Mouse (Mus musculus): ENCODE measurements around the gene Ctbp2.
A peak's percentile ranks its signal among the peaks of the same experiment; 100 is the strongest.

Ctbp2 gene

GRCm38 (mm10) chr7:133005772-133006171 is 118.4 kb downstream of the Ctbp2 start:
- no peak for DNase-seq (ENCODE audit: low spot score)

- peak; percentile 32 for DNase-seq (ENCODE audit: low spot score)
These were observed 120.7 kb downstream of the Ctbp2 start for GRCm38 (mm10) chr7:133003421-133003820.

- no peak for DNase-seq (ENCODE audit: low spot score)
These were observed 121.9 kb downstream of the Ctbp2 start for GRCm38 (mm10) chr7:133002271-133002670.

GRCm38 (mm10) chr7:133001388-133001787 is 122.8 kb downstream of the Ctbp2 start:
- DNase-seq (ENCODE audit: low spot score), result no peak

GRCm38 (mm10) chr7:132999061-132999460 is 125.1 kb downstream of the Ctbp2 start:
- DNase-seq (ENCODE audit: low spot score), result no peak

GRCm38 (mm10) chr7:132998639-132999038 is 125.5 kb downstream of the Ctbp2 start:
- DNase-seq (ENCODE audit: low spot score), result no peak

- no peak for DNase-seq (ENCODE audit: low spot score)
These were observed 127.8 kb downstream of the Ctbp2 start for GRCm38 (mm10) chr7:132996391-132996790.

- no peak for DNase-seq (ENCODE audit: low spot score)
These were observed 129.4 kb downstream of the Ctbp2 start for GRCm38 (mm10) chr7:132994628-132995191.

GRCm38 (mm10) chr7:132994120-132994519 is 130.0 kb downstream of the Ctbp2 start:
- DNase-seq (ENCODE audit: low spot score), result no peak

- DNase-seq (ENCODE audit: low spot score), result no peak
These were observed 131.1 kb downstream of the Ctbp2 start for GRCm38 (mm10) chr7:132992967-132993615.

- no peak for DNase-seq (ENCODE audit: low spot score)
These were observed 132.8 kb downstream of the Ctbp2 start for GRCm38 (mm10) chr7:132991240-132991900.

GRCm38 (mm10) chr7:132989839-132990238 is 134.3 kb downstream of the Ctbp2 start:
- peak; percentile 40 for DNase-seq (ENCODE audit: low spot score)

GRCm38 (mm10) chr7:132982639-132983038 is 141.5 kb downstream of the Ctbp2 start:
- DNase-seq (ENCODE audit: low spot score), result no peak

GRCm38 (mm10) chr7:132977981-132978380 is 146.2 kb downstream of the Ctbp2 start:
- no peak for DNase-seq (ENCODE audit: low spot score)

GRCm38 (mm10) chr7:132976079-132976478 is 148.1 kb downstream of the Ctbp2 start:
- DNase-seq (ENCODE audit: low spot score), result no peak

GRCm38 (mm10) chr7:132972079-132972478 is 152.1 kb downstream of the Ctbp2 start:
- DNase-seq (ENCODE audit: low spot score), result no peak

- no peak for DNase-seq (ENCODE audit: low spot score)
These were observed 158.4 kb downstream of the Ctbp2 start for GRCm38 (mm10) chr7:132965707-132966106.

GRCm38 (mm10) chr7:132964395-132964794 is 159.8 kb downstream of the Ctbp2 start:
- no peak for DNase-seq (ENCODE audit: low spot score)

- DNase-seq (ENCODE audit: low spot score), result no peak
These were observed 173.5 kb downstream of the Ctbp2 start for GRCm38 (mm10) chr7:132950613-132951012.

- no peak for DNase-seq (ENCODE audit: low spot score)
These were observed 174.2 kb downstream of the Ctbp2 start for GRCm38 (mm10) chr7:132949968-132950367.

GRCm38 (mm10) chr7:132940569-132940968 is 183.6 kb downstream of the Ctbp2 start:
- no peak for DNase-seq (ENCODE audit: low spot score)

- DNase-seq (ENCODE audit: low spot score), result no peak
These were observed 185.0 kb downstream of the Ctbp2 start for GRCm38 (mm10) chr7:132939118-132939517.
